Mouse (Mus musculus) forebrain, embryonic 15.5 days (tissue): ENCODE measurements around the gene Lipe. TPM values are rescaled to one million over a fixed set of nuclear protein-coding genes. Genes with fewer than 3 reads are reported as not detected.

Experiments used
- ATAC-seq: fragments of 200-750 bp; cut with Nextera tagmentation; replicated peaks from 2 replicates; pipeline ENCODE4 v1.8.0; 2017; ENCODE audit warnings: mild to moderate bottlenecking, moderate TSS enrichment, moderate library complexity
- H3K27ac ChIP-seq: fragments of 300-500 bp; sonication (generic); replicated peaks from 2 replicates; pipeline ENCODE4 v1.5.1; 2015; ENCODE audit warnings: mild to moderate bottlenecking, inconsistent platforms
- H3K27me3 ChIP-seq: fragments of 300-500 bp; sonication (generic); 2 replicates; pipeline ENCODE4 v1.6.1; 2015; ENCODE audit warnings: inconsistent platforms
- H3K36me3 ChIP-seq: fragments of 300-500 bp; sonication (generic); 2 replicates; pipeline ENCODE4 v1.6.1; 2015; ENCODE audit warnings: mild to moderate bottlenecking, inconsistent platforms
- H3K4me1 ChIP-seq: fragments of 300-500 bp; sonication (generic); 2 replicates; pipeline ENCODE4 v1.6.1; 2015; ENCODE audit warnings: inconsistent platforms
- H3K4me2 ChIP-seq: fragments of 300-500 bp; sonication (generic); replicated peaks from 2 replicates; pipeline ENCODE4 v1.6.1; 2015; ENCODE audit warnings: mild to moderate bottlenecking, inconsistent platforms
- H3K4me3 ChIP-seq: fragments of 300-500 bp; sonication (generic); 2 replicates; pipeline ENCODE4 v1.5.1; 2015; ENCODE audit warnings: mild to moderate bottlenecking, inconsistent platforms
- H3K9ac ChIP-seq: fragments of 300-500 bp; sonication (generic); replicated peaks from 2 replicates; pipeline ENCODE4 v1.6.1; 2015; ENCODE audit warnings: mild to moderate bottlenecking, inconsistent platforms
- H3K9me3 ChIP-seq: fragments of 300-500 bp; sonication (generic); 2 replicates; pipeline ENCODE4 v1.6.1; 2016; ENCODE audit warnings: inconsistent platforms
- whole genome bisulfite sequencing: fragments of 180-500 bp; shearing (Covaris S2); methylation state at CpG from one replicate; pipeline ENCODE4 v1.1.7; 2015; ENCODE audit warnings: mixed read lengths; 5-methylcytosine and 5-hydroxymethylcytosine counted together
- polyA plus RNA-seq: library from polyadenylated mRNA; unstranded; fragments of >200 nt; fragmentation: Nextera tagmentation; extraction: Ambion mirVana; gene quantifications from 2 replicates; pipeline ENCODE4 v1.2.1, GENCODE M21; 2015

Lipe gene
- 15.4 and 16.1 TPM in 2 replicates for polyA plus RNA-seq

DNA sequence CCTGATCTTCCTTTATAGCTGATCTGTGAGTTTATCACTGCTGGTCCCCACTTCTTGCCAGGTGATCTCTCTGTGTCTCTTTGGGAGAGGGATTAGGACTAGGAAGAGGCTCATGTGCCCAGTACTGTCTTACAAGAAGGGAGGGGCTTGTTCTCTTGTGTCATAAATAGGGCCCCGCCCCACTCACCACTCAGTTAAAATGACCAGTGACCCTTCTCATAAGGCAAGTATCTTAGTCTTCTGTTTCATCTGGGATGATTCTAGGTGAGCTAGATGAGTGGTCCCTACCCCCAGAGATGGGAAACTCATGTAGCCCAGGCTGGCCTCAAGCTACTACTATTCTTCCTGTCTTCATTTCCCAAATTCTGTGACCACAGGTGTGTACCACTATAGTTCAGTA lies at the start of gene Lipe:
TSS of gene Lipe (minus strand) at position 101 of the 400 bp plus-strand sequence.
- 93% methylated on average over 1 of the region's 1 CpGs for WGBS
- no peak for ATAC-seq
- H3K27ac ChIP-seq, result no peak within 1 kb of the TSS
- H3K9ac ChIP-seq, result no peak within 1 kb of the TSS
- H3K36me3 ChIP-seq, result no peaks in the 10 kb centered on the region
- H3K4me3 ChIP-seq, result no peak within 1 kb of the TSS
- peaks cover 20% of the 10 kb centered on the region for H3K4me1 ChIP-seq
- no peaks in the 10 kb centered on the region for H3K27me3 ChIP-seq
- H3K9me3 ChIP-seq, result no peaks in the 10 kb centered on the region
- no peak within 1 kb of the TSS for H3K4me2 ChIP-seq

DNA sequence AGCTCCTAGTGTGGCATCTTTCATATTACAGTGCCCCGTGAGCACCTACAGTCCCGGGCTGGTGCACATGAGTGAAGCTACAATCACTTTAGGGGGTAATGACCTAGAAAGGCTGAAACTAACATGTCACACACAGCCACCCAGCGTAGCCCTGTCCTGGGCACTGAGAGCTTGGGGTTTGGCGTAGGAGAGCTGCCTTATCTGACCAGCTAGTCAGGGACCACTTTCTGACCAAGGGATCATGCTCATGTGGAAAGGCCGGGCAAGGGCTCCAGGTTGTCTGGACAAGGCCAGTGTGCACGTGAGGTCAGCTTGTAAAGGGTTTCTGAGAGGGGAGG lies 42.3 kb upstream of the Lipe start:
- Histone ChIP-seq H3K9ac (no peak overlapping the region), H3K27me3 (no peaks in the 10 kb centered on the region), H3K4me1 (no peaks in the 10 kb centered on the region), H3K4me2 (no peak overlapping the region), H3K9me3 (no peaks in the 10 kb centered on the region), H3K27ac (no peak overlapping the region), H3K4me3 (no peak overlapping the region), H3K36me3 (no peaks in the 10 kb centered on the region)
- 87% methylated on average over 6 of the region's 6 CpGs for WGBS
- no peak for ATAC-seq

DNA sequence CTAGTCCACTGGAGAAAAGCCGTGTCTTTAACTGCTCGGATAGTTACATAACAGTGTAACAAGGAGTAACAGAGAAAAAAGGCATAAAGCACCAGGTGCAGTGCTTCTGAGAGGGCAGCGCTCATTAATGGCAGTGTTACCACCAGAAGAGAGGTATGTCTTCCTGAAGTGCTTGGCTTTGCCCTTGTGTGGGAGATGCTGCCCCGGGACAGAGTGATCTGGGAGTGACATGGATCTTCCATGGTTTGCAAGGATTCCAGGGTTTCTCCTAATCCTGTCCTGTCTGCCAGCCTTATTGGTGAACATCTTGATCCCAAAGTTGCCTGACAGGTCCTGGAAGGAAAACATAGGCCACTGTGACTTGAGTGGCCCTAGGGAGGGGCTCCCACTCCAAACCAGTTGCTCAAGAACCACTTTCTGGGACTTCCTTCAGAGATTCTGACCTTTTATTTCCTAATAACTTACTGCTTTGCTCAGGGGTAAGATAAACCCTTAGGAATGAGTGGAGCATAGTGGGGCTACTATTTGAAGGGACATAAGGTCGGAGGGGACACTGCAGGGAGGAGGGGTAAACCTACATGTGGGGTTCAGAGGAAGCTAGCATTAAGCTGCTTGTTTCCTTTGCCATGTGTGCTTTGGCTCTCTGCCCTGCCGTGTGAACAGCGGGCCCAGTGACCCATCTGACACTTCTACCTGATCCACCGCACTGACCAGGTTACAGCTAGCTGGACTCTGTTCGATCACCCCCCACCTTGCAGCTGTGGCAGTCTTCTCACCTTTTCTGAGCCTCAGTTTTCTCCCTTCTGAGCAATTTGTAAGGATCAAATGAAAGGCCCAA lies 41.7 kb upstream of the Lipe start:
- Histone ChIP-seq H3K4me2 (no peak overlapping the region), H3K9ac (no peak overlapping the region), H3K27ac (no peak overlapping the region), H3K4me1 (no peaks in the 10 kb centered on the region), H3K36me3 (no peaks in the 10 kb centered on the region), H3K9me3 (no peaks in the 10 kb centered on the region), H3K4me3 (no peak overlapping the region), H3K27me3 (no peaks in the 10 kb centered on the region)
- ATAC-seq, result no peak
- WGBS, result 88% methylated on average over 9 of the region's 9 CpGs

DNA sequence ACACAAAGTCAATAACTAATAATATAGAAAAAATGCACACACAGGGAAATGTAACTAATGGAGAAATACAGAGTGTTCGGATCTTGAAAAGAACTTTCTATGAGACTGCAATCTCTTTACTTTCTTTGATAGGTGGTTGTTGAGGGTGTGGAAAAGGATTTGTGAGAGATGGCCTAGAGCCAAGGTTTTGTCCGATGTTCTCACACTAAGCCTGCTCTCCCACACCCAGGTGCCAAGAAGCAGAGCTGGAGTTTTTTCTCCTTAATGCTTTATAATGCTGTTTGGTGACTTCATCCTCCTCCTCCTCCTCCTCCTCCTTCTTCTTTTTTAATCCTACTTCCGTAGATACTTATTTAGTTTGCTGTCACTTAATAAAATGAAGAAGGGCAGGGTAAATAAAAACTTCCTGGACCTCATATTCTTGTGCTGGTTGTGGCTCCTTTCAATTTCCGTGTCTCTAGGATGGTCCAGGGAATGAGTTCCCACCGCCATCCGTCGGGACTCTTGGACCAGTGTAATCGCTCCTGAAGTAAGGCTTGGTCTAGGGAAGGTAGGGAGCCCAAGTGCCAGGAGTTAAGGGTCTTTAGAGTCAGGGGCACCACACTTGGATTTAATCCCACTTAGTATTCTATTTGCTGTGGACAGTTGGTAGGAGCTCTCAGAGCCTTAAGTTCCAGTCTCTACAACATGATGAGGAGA lies 40.8 kb upstream of the Lipe start:
- no peak for ATAC-seq
- Histone ChIP-seq H3K9ac (no peak overlapping the region), H3K4me3 (no peak overlapping the region), H3K9me3 (no peaks in the 10 kb centered on the region), H3K36me3 (no peaks in the 10 kb centered on the region), H3K27ac (no peak overlapping the region), H3K4me1 (no peaks in the 10 kb centered on the region), H3K4me2 (no peak overlapping the region), H3K27me3 (no peaks in the 10 kb centered on the region)
- WGBS, result 78% methylated on average over 8 of the region's 8 CpGs

DNA sequence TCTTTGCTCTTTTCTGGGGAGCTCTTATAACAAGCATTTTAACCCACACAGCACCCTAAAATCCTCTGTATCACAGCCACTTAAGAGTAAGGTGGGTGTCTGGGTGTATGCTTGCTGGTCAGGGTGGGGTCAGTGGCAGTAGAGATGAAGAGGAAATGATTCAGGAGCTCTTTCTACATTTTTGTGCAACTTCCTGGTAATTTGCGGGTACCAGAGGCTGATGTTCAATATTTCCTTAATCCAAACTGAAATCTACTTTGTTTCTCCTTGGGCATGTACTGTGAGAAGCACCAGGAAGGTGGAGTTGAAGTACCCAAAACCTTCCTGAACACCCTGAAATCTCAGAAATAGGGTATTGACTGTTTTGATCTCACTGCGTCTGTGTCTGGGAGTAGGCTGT lies 38.2 kb upstream of the Lipe start:
- Histone ChIP-seq H3K4me2 (no peak overlapping the region), H3K4me1 (peaks cover 5% of the 10 kb centered on the region; the same call in 1 of the 2 replicates), H3K27ac (no peak overlapping the region), H3K27me3 (no peaks in the 10 kb centered on the region), H3K9ac (no peak overlapping the region), H3K36me3 (no peaks in the 10 kb centered on the region), H3K4me3 (no peak overlapping the region), H3K9me3 (no peaks in the 10 kb centered on the region)
- 90% methylated on average over 2 of the region's 2 CpGs for WGBS
- no peak for ATAC-seq

DNA sequence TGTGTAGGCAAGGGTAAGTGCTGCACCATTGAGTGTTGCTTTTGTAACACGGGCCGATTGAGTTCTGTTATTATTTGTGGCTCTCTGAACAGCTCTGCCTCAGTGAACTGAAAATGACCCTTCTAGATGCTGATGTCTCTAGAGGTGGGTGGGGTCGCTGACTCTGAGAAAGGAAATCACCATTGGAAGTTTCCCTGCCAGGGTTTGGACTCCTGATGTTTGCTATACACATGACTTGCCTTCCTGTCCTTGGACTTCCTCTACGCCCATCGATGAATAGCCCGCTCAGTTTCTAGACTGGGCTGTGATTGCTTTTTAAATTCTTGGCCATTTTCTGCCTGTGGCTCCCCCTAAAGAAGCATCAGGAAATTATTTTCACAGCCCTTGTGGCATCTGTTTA lies 37.7 kb upstream of the Lipe start:
- H3K4me2 ChIP-seq, result no peak overlapping the region
- no peak for ATAC-seq
- 88% methylated on average over 6 of the region's 6 CpGs for WGBS
- no peaks in the 10 kb centered on the region for H3K36me3 ChIP-seq
- H3K9ac ChIP-seq, result no peak overlapping the region
- H3K4me3 ChIP-seq, result no peak overlapping the region
- H3K27me3 ChIP-seq, result no peaks in the 10 kb centered on the region
- peaks cover 5% of the 10 kb centered on the region; the same call in 1 of the 2 replicates for H3K4me1 ChIP-seq
- H3K9me3 ChIP-seq, result no peaks in the 10 kb centered on the region
- no peak overlapping the region for H3K27ac ChIP-seq

DNA sequence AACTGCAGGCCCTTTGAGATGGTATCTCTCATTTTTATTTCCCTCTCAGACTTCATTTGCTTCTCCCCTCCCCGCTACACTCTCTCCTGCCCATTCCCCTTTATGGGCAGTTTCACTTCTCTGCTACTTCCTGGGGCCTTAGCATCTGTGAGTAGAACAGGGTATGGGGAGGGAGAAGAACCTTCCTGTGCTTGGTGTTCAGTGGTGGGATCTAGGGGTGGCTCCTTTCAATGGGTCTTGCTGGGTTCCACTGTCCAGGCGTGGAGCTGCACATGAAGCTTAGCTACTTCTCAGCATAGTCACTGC lies 37.0 kb upstream of the Lipe start:
- H3K27me3 ChIP-seq, result no peaks in the 10 kb centered on the region
- H3K4me3 ChIP-seq, result no peak overlapping the region
- WGBS, result 90% methylated on average over 2 of the region's 2 CpGs
- no peak overlapping the region for H3K4me2 ChIP-seq
- H3K9ac ChIP-seq, result no peak overlapping the region
- H3K4me1 ChIP-seq, result peaks cover 5% of the 10 kb centered on the region; the same call in 1 of the 2 replicates
- H3K36me3 ChIP-seq, result no peaks in the 10 kb centered on the region
- H3K27ac ChIP-seq, result no peak overlapping the region
- no peak for ATAC-seq
- no peaks in the 10 kb centered on the region for H3K9me3 ChIP-seq

DNA sequence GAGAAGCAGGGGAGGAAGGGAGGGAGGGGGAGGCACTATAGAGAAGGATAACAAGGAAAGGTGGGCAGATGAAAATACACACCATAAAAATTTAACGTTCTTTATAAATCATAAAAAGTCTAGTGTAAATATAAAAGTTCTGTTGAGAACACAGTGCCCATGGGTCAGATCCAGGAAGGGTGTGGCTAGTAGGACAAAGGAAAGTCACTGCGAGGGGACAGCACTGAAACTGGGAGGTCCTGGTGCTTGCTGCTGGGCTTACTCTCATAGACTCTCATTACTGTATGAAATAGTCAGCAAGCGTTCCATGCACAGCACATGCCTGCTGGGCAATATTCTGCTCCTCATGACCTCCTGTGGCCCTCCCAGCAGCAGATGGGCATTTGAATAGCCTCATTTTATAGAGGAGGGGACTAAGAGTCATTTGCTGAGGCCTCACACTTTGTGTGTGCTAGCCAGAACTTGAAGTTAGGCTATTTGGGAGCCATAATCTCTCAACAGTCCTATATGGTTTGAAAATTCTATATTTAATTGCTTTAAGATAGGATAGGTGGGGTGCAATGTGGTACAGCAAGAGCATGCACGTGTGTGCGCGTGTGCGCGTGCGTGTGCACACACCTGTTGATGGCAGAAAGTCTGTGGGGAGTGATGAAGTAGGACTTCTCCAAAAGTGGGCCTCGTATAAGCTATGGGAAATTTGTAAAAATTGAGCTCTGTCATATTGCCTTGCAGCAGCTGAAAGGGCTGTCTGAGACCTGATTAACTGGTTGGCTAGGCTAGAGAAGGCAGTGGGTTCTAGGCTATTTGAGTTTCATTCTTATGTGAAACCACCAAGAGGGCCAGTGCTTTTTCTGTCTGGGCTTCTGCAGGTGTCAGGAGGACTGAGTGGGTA lies 36.4 kb upstream of the Lipe start:
- Histone ChIP-seq H3K9me3 (no peaks in the 10 kb centered on the region), H3K9ac (no peak overlapping the region), H3K4me3 (no peak overlapping the region), H3K4me1 (peaks cover 5% of the 10 kb centered on the region; the same call in 1 of the 2 replicates), H3K36me3 (no peaks in the 10 kb centered on the region), H3K27me3 (no peaks in the 10 kb centered on the region), H3K4me2 (no peak overlapping the region), H3K27ac (no peak overlapping the region)
- 92% methylated on average over 10 of the region's 10 CpGs for WGBS
- no peak for ATAC-seq

DNA sequence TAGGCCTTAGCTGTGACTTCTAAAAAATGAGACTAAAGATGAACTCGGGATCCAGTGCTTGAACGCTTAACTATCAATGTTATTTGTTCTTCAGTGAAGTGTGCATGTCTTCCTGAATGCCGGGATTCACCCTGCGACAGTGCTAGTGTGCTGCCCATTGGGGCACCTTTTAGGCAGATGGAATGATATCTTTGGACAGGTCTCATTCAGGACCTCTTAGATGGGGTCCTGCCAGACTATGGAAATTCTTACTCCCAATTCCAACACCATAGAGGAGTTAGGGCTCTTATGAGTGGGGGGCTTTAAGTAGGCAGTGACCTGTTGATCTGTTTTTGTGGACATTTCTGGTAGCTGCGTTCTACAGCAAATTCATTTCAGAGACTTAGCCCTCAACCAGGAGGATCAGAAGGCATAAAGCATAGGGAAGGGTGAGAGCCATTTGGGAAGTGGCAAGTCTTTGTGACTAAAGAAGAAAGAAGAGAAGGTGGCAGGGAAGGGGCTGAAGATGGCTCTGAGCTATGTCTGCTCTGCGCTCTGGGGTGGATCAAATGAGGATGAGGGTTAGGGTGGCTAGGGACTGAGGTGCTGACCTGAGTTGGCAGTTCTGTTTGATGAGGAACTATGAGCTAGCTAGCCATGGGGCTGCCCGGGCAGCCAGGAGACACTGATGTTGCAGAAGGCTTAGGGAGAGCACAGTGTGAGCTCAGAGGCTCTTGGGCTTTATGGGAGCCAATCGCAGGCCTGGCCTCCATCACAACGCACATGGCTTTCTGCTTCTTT lies 35.5 kb upstream of the Lipe start:
- H3K9ac ChIP-seq, result no peak overlapping the region
- H3K27me3 ChIP-seq, result no peaks in the 10 kb centered on the region
- H3K9me3 ChIP-seq, result no peaks in the 10 kb centered on the region
- WGBS, result 93% methylated on average over 9 of the region's 9 CpGs
- ATAC-seq, result no peak
- no peak overlapping the region for H3K4me2 ChIP-seq
- no peaks in the 10 kb centered on the region for H3K36me3 ChIP-seq
- no peak overlapping the region for H3K4me3 ChIP-seq
- H3K4me1 ChIP-seq, result peaks cover 5% of the 10 kb centered on the region; the same call in 1 of the 2 replicates
- no peak overlapping the region for H3K27ac ChIP-seq

DNA sequence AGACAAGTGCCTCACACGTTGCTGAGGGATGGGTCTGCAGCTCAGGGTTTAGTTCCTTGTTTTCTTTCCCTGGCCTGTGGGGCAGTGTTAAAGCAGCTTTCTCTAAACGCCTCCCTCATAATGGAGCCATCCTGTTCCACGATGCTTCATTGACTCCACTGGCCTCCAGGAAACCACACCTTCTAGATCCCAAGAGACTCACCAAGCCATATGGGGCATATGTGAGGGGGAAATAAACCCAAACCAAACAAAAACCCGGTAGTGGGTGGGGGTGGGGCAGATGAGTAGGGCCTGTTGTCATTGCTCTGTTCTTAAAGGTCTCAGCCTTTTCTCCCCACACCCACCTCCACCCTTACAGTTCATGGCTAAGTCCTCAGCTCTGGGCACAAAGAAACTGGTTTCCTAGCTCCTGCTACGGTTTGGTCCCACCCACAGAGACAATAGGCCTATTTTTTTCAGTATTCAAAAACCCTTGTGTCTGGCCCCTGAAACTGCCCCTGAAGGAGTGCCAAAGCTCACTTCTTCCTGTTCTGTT lies 34.6 kb upstream of the Lipe start:
- Histone ChIP-seq H3K4me1 (peaks cover 5% of the 10 kb centered on the region; the same call in 1 of the 2 replicates), H3K4me3 (no peak overlapping the region), H3K36me3 (no peaks in the 10 kb centered on the region), H3K4me2 (no peak overlapping the region), H3K9me3 (no peaks in the 10 kb centered on the region), H3K27ac (no peak overlapping the region), H3K9ac (no peak overlapping the region), H3K27me3 (no peaks in the 10 kb centered on the region)
- ATAC-seq, result no peak
- whole genome bisulfite sequencing, result 12% methylated on average over 5 of the region's 5 CpGs

DNA sequence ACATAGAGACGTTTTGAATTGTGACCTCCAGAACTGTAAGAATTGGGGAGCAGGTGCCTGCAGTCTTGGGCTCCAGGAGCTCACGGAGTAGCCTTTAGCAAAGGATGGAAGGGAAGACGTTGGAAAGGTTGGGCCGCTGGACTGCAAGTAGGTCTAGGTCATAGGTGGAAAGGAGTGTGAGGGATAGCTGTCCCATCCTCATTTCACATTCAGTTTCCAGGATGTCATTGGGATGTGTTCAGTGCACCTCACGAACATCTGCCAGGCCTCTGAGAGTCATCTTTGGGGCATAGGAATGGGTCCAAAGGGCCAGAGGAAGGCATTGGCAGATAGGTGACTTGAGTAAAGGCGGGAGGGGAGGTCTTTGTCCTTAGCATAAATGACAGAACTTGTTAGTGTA lies 33.9 kb upstream of the Lipe start:
- 91% methylated on average over 6 of the region's 6 CpGs for WGBS
- Histone ChIP-seq H3K4me2 (no peak overlapping the region), H3K4me3 (no peak overlapping the region), H3K9ac (no peak overlapping the region), H3K27me3 (no peaks in the 10 kb centered on the region), H3K36me3 (no peaks in the 10 kb centered on the region), H3K4me1 (peaks cover 5% of the 10 kb centered on the region; the same call in 1 of the 2 replicates), H3K9me3 (no peaks in the 10 kb centered on the region), H3K27ac (no peak overlapping the region)
- ATAC-seq, result no peak
